Mouse (Mus musculus) kidney, postnatal 36 days (tissue): ENCODE measurements at regions not wholly inside any gene's neighbourhood (a gene's known extent, or its start where the extent isn't known, plus 50 kb on each side); places are given as distances from the start of the nearest gene placed in this dataset.
"Not testable (repeated sequence)": the region's sequence is repeated elsewhere in the genome, so short reads cannot be mapped to it uniquely, and the experiment has no call there.

ENCODE experiments used
- DNase-seq, 2 experiments: peaks; one replicate each; pipeline ENCODE4 v3.0.0; 2021 to 2022; ENCODE audit warnings: mixed read lengths in 2 of 2

DNA sequence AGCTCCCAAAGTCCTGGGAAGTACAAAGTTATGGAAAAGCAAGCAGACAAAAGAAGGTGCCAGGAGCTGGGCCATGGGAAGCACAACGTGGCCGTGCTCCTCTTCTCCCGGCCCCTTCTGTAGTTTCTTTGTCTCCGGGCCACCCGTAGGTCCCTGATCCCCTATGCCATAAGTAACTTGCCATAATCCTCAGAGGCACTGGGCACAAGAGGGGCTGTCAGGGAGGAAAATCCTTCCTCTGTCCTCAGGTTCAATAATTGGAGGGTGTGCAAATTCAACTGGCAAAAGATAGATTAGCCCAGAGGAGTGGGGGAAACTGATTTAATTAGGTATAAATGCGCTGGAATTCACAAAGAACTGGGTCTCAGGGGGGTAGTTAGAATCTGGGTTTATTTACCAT, 256.1 kb upstream of the Jarid2 start:
- no peak for DNase-seq

DNA sequence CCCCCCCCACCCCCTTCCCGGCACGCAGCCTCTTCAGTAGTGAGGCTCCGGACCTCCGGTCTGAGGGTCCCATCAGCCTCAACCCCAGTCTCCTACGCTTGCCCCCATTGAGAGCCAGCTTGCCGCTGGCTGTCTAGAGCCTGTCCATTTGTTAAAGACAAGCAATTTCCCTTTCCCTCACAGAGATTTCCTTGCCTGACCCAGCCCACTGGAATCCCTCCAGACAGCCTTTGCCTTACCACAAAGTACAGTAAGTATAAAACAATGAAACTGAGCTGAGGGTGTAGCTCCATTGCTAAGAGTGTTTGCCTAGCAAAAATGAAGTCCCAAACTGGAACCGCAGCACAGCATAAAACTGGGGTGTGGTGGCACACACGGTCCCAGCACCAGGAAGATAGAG, 252.4 kb upstream of the Jarid2 start:
- DNase-seq: peak; percentile 83 to 84

DNA sequence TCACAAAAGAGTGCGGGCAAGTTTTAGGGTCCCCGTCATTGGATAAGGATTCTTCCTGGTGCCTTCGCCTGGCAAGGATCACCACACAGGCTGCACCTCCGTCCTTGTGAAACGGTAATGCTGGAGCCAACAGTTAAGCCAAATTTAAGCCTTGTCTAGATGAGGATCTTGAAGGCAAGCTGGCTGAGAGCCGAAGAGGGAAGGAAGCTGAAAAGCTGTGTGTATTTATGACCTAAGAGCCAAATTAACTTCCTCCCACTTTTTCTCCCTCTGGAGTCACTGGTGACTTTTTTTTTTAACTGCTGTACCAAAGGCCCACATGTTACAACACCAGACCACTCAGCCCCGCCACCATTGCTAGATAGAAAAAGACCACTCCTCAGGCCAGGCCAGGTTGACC, 249.1 kb upstream of the Jarid2 start:
- peak; percentile 69 for DNase-seq

DNA sequence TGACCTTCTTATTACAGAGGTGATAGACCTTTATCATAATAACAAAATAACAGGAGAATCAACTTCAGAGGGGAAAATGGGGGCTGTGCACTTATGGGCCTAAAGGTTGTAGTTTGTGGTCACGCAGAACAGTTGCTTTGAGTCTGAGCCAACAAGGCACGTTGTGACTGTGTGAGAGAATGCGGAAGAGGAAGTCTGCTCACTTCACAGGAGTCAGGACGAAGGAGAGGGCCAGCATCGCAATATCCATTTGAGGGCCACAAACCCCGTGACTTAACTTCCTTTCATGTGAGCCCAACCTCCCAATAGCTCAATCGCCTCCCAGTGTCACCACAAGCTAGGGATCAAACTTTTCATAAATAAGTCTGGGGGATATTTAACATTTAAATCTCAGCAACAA, 246.6 kb upstream of the Jarid2 start:
- no peak for DNase-seq

DNA sequence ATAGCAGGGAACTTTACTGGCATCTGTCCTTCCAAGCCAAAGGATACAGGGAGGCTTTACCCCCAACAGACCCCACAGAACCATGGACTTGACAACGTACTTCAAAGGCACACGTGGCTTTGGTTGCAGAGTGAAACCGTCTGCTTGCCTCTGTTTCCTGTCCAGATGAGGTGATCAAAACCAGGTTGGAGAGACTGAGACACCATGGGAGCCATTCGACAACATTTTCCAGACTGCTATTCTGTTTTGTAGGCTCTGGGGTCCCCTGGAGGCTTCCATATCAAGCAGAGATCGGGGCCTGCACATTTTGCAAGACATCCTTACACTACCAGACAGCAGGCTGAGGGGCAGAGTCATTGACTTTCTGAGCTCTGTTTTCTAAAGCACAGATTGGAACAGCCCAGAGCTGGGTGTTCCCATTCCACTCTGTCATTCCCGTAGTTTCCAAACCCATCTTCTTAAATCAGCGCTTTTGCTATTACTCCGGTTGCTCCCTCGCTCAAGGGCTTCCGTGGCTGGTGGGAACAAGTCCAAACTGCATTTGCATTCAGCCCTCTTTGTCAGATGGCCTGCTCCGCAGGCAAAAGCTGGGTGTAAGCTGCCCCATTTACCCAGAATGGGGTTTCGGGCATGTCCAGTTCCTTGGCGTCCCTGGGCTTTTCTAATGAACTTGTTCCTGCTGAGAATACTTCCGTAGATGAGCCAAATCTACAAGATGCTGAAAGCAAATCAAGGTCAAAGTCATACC, 244.5 kb upstream of the Jarid2 start:
- DNase-seq: peak; percentile 42 to 46

DNA sequence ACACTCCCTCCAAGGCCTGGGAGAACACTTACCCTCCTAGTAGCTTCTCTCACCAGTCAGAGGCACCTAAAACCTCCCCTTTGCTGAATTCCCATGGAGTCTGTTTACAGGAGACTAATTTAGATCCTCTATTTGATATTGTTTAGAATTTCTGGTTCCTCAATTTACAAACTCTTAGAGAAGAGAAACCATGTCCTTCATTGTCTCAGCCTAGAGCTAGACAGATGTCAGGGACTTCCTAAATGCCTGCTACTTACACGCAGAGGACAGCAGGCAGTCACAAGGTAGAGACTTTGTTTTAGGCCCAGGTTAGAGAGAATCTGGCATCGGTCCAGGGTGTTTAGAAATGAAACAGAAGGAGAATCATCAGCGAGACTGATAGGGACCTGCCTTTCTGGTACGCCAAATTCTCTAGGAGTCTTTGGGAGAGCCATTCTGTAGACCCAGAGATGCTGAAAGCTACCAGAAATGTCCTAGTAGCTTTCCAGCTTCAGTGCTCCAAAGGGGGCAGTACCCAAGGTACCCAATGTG, 238.3 kb upstream of the Jarid2 start:
- no peak for DNase-seq

DNA sequence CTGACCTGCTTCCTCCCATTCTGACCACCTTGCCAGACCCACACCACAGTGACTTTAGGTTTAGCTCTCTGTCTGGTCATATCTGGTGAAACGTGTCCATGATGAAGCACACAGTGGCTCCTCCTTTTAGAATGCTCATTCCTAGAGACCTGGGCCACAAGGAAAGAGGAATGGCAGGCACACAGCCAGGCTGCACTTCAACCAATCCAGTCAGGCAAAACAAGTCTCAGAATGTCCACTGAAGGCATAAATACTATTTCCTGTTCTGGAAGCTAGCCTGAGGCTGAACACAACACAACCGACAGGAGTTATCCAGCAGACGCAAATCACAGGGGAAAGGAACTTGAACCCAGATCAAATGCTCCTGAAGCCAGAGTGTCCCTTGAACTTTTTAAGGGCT, 235.4 kb upstream of the Jarid2 start:
- peak; percentile 37 to 48 for DNase-seq

DNA sequence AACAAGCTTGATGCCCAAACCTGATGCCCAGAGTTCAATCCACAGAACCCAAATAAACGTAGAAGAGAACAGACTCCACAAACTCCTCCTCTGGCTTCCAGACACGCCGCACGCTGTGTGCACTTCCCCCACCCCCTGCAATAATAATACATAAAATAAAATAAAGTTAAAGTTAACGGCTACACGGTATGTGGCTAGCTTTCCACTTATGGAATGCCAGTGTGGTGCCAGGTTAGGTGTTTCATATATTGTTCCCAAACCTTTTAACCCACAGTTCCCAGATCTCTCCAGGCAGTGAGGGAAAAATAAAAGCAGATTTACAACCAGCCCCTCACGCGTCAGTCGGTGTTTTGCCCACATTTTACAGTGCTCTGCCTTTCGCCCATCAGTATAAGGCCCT, 233.8 kb upstream of the Jarid2 start:
- DNase-seq: no peak

DNA sequence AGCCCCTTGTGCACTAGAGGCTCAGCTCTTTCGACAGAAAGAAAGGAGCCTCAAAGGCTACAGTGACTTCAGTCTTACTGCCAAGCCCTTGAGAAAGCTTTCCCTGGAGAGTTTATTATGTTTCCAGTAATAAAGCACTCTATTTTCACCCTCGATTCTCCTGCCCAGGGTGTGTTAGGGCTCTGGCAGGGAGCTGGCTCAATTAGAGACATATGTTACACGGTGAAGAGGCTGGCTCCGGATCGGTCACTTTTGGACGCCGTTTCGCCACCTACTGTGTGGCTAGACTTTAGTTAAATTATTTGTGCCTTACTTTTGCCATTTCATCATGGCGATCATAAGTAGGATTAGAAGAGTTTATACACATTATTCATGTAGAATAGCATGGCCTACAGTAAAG, 232.7 kb upstream of the Jarid2 start:
- no peak for DNase-seq

DNA sequence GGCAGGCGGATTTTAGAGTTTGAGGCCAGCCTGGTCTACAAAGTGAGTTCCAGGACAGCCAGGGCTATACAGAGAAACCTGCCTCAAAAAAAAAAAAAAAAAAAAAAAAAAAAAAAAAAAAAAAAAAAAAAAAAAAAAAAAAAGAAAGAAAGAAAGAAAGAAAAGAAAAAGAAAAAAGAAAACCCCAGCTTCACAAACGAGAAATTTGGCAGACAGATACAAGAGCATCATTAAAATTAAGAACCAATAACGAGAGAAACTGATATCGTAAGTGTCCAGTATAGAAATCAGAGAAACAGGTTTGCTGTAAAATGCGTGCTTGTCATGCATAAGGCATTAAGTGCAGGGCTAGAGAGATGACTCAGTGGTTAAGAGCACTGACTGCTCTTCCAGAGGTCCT, 228.4 kb upstream of the Jarid2 start:
- not testable (repeated sequence) for DNase-seq

DNA sequence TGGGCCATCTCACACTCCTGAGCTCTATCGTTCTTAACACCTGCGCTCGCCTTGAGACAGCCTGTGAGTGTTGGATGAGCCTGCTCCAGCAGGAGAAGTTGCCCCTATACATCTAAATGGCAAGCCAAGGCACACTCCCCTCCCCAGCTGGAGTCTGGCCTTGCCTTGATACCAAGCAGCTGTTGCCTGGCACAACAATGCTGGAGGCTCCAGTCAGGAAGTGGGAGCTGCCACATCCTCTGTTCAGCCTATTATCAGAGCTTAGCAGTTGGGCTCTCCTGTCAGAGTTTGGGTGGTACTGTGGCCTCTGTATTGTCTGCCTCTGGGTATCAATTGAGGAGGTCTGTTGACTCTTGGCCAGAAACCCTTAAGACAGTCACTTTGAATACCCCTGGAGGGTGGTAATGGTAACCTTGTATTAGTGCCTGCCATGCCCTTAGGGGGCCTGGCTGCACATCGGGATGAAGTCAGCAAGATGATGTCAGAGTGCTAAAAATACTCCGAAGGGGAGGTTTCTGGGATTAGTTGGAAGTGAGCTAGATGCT, 227.4 kb upstream of the Jarid2 start:
- DNase-seq: no peak

DNA sequence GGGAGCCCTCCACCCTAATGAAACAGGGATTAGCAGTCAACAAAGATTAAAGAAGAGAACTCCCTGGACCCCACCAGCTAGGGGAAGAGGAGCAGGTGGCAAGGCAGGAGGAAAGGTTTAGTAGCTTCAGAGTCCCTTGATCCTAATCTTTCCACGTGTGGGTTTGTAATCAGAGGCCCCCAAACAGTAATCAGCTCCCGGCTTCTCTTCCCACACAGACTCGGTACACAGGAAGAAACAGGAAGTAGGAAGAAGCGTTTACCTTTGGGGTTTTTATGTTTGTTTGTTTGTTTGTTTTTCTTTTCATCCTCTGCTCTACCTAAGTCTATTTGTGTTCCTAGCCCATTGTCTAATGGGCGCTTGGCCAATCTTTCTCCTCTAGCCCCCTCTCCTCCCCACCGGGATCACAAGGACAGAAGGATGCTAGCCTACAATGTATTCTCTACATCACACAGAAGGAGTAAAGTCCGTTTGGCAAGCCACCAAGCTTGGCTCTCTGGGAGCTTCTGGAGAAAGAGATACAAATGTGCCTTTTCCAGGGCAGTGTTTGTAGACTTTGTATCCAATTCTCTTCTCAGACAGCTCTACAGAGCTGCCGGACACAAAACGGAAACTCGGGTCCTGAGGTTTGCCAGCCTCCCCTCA, 226.5 kb upstream of the Jarid2 start:
- peak; percentile 90 to 91 for DNase-seq

DNA sequence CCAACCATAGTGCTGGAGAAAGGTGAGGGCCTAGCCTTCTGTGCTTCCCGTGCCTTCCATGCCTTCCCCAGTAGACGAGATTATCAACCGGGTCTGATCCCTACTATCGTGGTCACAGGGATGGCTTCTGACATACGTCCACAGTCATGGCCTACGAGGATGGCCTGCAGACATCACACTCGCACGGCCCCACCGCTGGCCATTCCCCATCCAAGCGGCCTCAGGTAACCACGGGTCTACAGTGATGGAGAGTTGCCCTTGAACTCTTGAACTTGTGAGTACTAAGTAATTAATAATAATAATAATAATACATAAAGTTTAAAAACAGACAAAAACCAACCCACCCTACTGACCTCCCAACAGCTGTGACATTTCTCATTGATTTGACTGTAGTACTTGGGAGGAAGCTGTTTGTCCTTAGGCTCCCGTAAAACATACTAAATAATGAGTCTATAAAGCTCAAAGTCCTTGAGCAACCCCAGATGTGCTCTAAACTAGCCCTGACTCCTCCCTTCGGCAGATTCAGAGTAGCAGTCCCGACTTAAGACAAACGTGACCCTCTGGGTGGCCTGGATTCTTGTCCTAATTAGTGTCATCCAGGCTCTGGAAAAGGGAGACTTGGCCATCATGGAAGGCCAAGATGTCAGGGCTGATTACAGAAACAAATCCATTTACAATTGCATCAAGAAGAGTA, 225.9 kb upstream of the Jarid2 start:
- peak; percentile 39 to 60 for DNase-seq

DNA sequence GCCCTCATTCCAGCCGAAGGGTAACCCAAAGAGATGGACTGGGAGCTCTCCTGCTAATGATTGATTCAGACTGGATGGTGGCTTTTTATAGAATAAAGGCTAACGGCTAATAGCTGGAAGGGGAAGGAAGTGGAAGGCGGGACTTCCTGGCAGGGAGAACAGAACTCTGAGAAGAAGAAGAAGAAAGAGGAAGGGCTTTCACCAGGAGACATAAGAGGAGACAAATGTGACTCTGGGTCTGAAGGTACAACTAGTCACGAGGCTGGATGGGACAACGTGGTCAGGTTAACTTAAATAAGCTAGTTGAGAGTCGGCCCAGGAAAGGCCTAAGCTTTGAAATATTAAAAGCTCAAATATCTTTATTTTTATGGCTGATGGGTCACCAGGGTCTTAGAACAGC, 224.8 kb upstream of the Jarid2 start:
- no peak for DNase-seq

DNA sequence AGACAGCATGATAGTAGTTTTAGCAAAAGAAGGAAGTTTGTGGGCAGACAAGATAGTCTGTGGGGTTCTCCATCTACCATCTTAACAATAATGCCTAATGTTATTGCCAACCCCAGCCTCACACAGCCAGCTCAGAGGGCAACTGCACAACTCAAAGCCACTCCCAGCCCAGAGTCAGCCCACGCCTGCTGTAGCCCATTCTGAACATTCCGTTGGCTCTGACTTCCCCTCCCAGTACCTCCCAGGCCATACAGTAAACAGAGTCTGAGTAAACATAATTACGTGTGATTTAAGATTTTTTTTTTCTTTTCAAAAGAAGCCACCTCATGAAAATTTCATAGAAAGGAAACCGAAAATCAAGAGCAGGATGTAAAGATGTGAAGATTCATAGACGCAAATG, 222.3 kb upstream of the Jarid2 start:
- no peak for DNase-seq

DNA sequence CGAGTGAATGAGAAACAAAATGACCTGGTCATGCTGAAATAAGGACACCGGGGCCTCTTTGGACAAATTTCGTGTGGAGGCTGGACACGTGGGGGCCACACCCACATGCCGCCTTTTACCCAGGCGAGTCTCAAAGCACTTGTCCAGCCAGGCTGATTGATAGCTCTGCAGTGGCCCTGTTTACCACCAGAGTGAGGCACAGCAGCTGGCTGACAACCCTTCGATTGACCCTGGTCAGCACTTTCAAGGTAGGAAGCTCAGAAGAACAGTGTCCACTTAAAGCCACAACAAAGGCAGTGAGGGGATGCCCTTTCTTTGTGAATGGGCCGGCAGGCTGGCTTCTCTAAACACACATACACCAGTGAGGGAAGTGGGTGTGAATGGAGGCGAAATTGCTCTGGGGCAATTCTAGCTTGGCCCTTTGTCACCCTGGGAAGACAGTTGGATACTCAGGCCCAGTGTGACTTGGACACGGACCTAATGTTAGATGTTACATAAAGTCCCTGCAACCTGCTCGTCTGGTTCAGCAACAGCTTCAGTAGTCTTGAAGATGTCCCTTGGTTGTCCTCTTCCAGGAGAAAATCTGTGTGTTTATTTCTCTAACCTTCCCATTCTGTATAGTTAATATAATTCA, 219.6 kb upstream of the Jarid2 start:
- peak; percentile 24 to 27 for DNase-seq

DNA sequence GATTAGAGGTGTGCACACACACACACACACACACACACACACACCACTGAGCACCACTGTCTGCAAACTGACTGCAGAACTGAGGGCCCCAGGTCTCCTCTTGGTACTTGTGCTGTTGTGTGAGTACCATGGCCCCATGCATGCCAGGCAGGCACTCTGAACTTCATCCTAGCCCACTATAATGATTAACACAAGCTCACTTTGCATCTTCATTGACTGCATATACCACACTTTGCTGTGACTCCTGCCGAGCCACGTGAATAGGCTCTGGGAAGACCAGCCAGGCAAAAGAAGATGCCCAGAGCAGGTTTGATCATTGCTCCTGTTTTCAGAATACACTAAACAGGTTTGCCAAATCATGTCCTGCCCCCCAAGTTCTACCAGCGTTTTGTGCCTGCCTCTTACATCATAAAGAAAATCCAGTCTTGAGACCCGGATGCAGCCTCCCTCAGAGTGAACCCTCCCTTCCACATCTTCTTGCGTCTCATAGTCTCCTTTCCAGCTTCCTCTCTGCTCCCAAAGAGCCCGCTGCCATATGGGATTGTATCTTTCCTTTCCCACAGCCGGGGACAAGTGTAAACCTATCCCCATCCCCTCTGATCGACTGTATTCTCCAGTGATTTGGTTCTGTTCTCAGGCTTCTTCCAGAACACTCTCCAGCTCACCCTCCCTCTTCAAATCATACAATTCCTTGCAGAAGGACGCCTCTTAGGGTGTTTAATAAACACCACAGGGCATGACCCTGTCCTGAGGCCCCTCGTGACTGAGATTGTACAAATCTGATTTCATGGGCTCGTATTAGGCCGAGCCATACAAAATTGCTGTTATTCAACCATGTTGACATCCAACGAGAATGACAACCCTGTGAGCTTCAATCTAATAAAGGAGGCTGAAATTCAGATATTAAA, 215.6 kb upstream of the Jarid2 start:
- peak in 1 of 2 experiments; percentile 65 for DNase-seq

DNA sequence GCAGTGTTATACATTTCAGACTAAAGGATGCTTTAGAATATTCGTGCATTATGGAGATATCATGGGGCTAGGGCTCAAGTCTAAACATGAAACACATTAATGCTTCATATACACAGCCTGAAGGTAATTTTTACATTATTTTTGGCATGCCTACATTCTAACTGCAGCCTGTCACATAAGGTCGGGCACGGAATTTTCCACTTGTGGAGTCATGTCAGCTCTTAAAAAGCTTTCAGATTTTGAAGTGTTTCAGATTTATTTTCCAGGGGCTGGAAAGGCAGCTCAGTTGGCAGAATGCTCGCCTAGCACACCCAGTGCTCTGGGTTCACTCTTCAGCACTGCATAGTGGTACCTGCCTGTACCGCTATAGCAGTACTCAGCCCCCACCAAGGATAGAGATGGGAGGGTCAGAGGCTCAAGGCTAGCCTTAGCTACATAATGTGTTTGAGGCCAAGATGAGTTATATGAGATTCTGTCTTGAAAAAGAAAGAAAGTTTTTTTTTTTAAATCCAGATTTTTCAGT, 214.6 kb upstream of the Jarid2 start:
- no peak for DNase-seq

DNA sequence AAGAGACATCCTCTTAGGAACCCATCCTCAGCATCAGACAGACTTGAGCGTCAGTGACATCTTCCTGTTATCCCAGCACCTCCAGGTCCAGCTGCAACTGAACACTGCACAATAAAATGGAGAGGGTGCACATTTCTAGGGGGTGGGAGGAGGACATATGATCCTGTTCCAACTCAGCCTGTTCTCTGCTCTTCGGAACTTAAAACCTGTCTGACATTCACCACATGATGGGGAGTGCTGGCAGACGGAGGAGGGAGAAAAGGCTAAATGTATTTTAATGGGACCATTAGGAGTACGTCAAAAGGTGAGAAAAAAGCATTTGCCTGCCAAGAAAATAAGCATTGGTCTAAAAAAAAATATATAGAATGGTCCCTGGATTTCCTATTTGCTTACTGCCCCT, 212.4 kb upstream of the Jarid2 start:
- DNase-seq: no peak

DNA sequence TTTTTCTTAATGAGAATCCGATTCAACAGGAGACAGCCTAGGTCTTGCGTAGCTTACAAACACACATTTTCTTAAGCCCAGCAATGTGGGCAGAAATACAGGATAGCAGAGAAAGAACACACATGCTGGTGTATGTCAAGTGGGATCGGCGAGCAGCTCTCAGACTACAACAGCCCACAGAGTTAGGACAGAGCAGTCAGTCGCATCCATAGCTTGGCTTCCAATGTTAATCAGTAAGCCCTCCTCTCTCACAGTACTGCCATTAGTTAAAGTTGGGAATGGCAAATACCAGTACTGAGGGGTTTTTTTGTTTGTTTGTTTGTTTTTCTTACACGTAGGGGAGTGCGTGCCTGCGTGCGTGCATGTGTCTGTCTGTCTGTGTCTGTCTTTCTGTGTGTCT, 212.0 kb upstream of the Jarid2 start:
- no peak for DNase-seq

DNA sequence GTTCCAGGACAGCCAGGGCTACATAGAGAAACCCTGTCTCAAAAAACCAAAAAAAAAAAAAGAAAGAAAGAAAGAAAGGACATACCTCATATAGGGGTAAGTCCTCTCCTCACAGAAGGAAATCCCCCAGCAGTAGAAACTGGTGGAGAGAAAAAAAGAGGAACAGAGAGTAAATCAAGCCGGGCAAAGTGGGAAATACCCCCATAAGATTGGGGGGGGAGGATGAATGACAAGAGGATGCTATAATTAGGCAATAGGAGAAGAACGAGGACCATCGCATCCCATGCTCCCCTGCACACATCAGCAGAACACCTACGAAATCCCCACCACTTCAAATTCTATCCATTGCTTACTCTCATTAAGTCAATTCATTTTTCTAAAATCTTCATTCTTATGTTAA, 211.1 kb upstream of the Jarid2 start:
- DNase-seq: no peak

DNA sequence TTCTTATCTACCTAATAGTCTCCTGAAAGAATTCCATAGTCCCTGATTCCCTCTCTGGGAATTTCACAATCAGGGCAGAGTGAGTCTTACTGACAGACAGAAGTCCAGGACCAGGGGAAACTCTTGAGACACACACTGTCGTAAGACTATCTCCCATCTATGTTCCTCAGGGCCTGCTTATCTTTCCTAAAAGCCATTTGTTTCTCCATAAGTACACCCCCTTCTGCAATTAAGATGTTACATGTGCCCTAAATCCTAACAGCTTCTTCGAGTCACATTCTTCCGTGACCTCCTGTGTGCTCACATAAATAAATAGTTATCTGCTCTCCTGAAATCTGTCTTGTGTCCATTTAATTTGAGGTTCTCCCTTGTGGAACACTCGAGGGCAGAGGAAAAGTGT, 205.8 kb upstream of the Jarid2 start:
- DNase-seq: no peak
